Comparison of ENCODE assay signal across 8 mouse cellular contexts in genomic region chr11:5474130-5474529, GRCm38 (mm10). TPM values are rescaled to one million over a fixed set of nuclear protein-coding genes. Genes with fewer than 3 reads are reported as not detected.
DNase-seq lines count a peak whose midpoint lies in the region; TF ChIP-seq lines count a peak whose summit lies in the region.

No protein-coding gene starts in this region.

- no peak overlapping the region for H3K9ac ChIP-seq in heart, adult 2 months (ENCODE audit: low read depth, low read length)

- no peak for TF ChIP-seq EP300 in heart, adult 2 months (IDR thresholded peaks at IDR 0.05; ENCODE audit: insufficient read depth, low read depth, low read length)

- peak; percentile 89 for TF ChIP-seq CTCF in heart, adult 2 months (IDR thresholded peaks at IDR 0.05)
- TF ChIP-seq CTCF in gastrocnemius, adult 2 months (IDR thresholded peaks at IDR 0.05) = peak; percentile 79

- peak; percentile 46 to 55 for DNase-seq in heart, adult 2 months
- DNase-seq in heart, postnatal 25 days (ENCODE audit: low spot score) = no peak
- DNase-seq in R1 (ENCODE audit: low read depth, low spot score) = peak; percentile 81
- peak; percentile 79 to 86 for DNase-seq in cerebellum, postnatal 10 days
- peak; percentile 54 for DNase-seq in gastrocnemius, adult 2 months
- DNase-seq in layer of hippocampus, adult 8-10 months (ENCODE audit: low spot score in 2 of 2) = peak; percentile 32 to 71
- peak; percentile 76 for DNase-seq in lung, postnatal 10 days
- peak; percentile 27 to 29 for DNase-seq in right cerebral cortex, postnatal 36 days (ENCODE audit: low spot score in 2 of 2)

- WGBS in heart, adult 2 months = 10% methylated on average over 5 of the region's 5 CpGs

- H3K4me1 ChIP-seq in heart, adult 2 months (ENCODE audit: control insufficient read depth, insufficient read depth, low read length) = peaks cover 1% of the 10 kb centered on the region; the same call in 1 of the 2 replicates

- H3K27me3 ChIP-seq in heart, adult 2 months (ENCODE audit: control insufficient read depth, insufficient read depth, low read length) = no peaks in the 10 kb centered on the region

- intact Hi-C loops in heart, adult 2 months (cut with DNase I) = loop anchor here (1.0 to 10.0 kb wide), 4 partner anchors 184 to 359 kb away; no protein-coding TSS in a partner anchor
- intact Hi-C loops in heart, postnatal 25 days (cut with DNase I) = loop anchor here (1.0 to 5.0 kb wide), 3 partner anchors 184 to 357 kb away; no protein-coding TSS in a partner anchor
- intact Hi-C loops in gastrocnemius, adult 2 months (cut with DNase I) = loop anchor here (1.0 to 10.0 kb wide), 3 partner anchors 184 to 359 kb away; no protein-coding TSS in a partner anchor

- H3K27ac ChIP-seq in heart, adult 2 months = no peak overlapping the region
- H3K27ac ChIP-seq in gastrocnemius, adult 2 months = no peak overlapping the region

- TF ChIP-seq POLR2A in heart, adult 2 months (IDR thresholded peaks at IDR 0.05; ENCODE audit: insufficient read depth, low read depth, low read length) = no peak

- no peak overlapping the region for H3K4me3 ChIP-seq in heart, adult 2 months
- no peak overlapping the region for H3K4me3 ChIP-seq in gastrocnemius, adult 2 months

- H3K79me2 ChIP-seq in heart, adult 2 months (replicated peaks; ENCODE audit: control insufficient read depth, insufficient read depth, low read length) = no peaks in the 10 kb centered on the region

- no peaks in the 10 kb centered on the region for H3K36me3 ChIP-seq in heart, adult 2 months (ENCODE audit: control insufficient read depth, insufficient read depth, low read length)

RNA-seq across cellular contexts. Expression of gene Znrf3, which starts 29.5 kb away (rescaled TPM):
- 1 to 10 TPM; 7.3 TPM for total RNA-seq in heart, adult 2 months (2021)
- 2.9 and 4.4 TPM in 2 replicates for polyA plus RNA-seq in heart, adult 2 months (2012; rRNA removed)
- total RNA-seq in heart, postnatal 25 days (2021) = 1 to 10 TPM; 9.4 to 9.7 TPM
- 1 to 10 TPM; 5.7 to 6.9 TPM for total RNA-seq in gastrocnemius, adult 2 months (2021)
- 10 to 100 TPM; 18.6 to 22.3 (median 20.3) TPM for total RNA-seq in layer of hippocampus, adult 8-10 months (2022)

RNA-seq across cellular contexts. Expression of gene Xbp1, which starts 46.3 kb away (rescaled TPM):
- 10 to 100 TPM; 73.3 to 80.4 TPM for total RNA-seq in heart, adult 2 months (2021)
- 46.3 and 86.1 TPM in 2 replicates for polyA plus RNA-seq in heart, adult 2 months (2012; rRNA removed)
- 10 to 100 TPM; 68.7 to 74.8 TPM for total RNA-seq in heart, postnatal 25 days (2021)
- total RNA-seq in gastrocnemius, adult 2 months (2021) = 10 to 100 TPM; 64.5 to 70.5 TPM
- 100 to 1,000 TPM in 2 of 4 experiments, 10 to 100 TPM in 2; 71.9 to 130 (median 98.1) TPM for total RNA-seq in layer of hippocampus, adult 8-10 months (2022)
